Mouse (Mus musculus) forebrain, embryonic 11.5 days (tissue): ENCODE results near the gene Shroom2. TPM values are rescaled to one million over a fixed set of nuclear protein-coding genes. Genes with fewer than 3 reads are reported as not detected.

Experiments
- ATAC-seq: fragments of 200-750 bp; cut with Nextera tagmentation; replicated peaks from 2 replicates; pipeline ENCODE4 v1.8.0; 2017; ENCODE audit warnings: moderate TSS enrichment; ENCODE audit not compliant: low FRiP score
- DNase-seq: peaks from one replicate; pipeline ENCODE4 v3.0.0-alpha.2; 2017; ENCODE audit warnings: low spot score
- H3K27ac ChIP-seq: fragments of 300-500 bp; sonication (generic); 2 replicates; pipeline ENCODE4 v1.5.1; 2014; ENCODE audit warnings: low read depth, low read length
- H3K27me3 ChIP-seq: fragments of 300-500 bp; sonication (generic); 2 replicates; pipeline ENCODE4 v1.6.1; 2014; ENCODE audit warnings: mild to moderate bottlenecking, low read length, mixed read lengths; ENCODE audit not compliant: control insufficient read depth, insufficient read depth
- H3K36me3 ChIP-seq: fragments of 300-500 bp; sonication (generic); 2 replicates; pipeline ENCODE4 v1.6.1; 2014; ENCODE audit warnings: mild to moderate bottlenecking, low read length, moderate library complexity, mixed read lengths; ENCODE audit not compliant: control insufficient read depth, insufficient read depth
- H3K4me1 ChIP-seq: fragments of 300-500 bp; sonication (generic); replicated peaks from 2 replicates; pipeline ENCODE4 v1.6.1; 2014; ENCODE audit warnings: low read length, mixed read lengths; ENCODE audit not compliant: control insufficient read depth, insufficient read depth
- H3K4me2 ChIP-seq: fragments of 300-500 bp; sonication (generic); 2 replicates; pipeline ENCODE4 v1.6.1; 2014; ENCODE audit warnings: low read depth, mild to moderate bottlenecking, low read length, moderate library complexity, mixed read lengths; ENCODE audit not compliant: severe bottlenecking
- H3K4me3 ChIP-seq: fragments of 300-500 bp; sonication (generic); 2 replicates; pipeline ENCODE4 v1.5.1; 2014; ENCODE audit warnings: low read depth, low read length
- H3K9ac ChIP-seq: fragments of 300-500 bp; sonication (generic); 2 replicates; pipeline ENCODE4 v1.6.1; 2014; ENCODE audit warnings: low read length
- H3K9me3 ChIP-seq: fragments of 300-500 bp; sonication (generic); 2 replicates; pipeline ENCODE4 v1.6.1; 2016; ENCODE audit warnings: low read length, mixed read lengths; ENCODE audit not compliant: control insufficient read depth
- WGBS: fragments of 180-500 bp; shearing (Covaris S2); extraction: QIAGEN DNeasy Blood & Tissue Kit; methylation state at CpG from one replicate; pipeline ENCODE4 v1.1.7; 2014; 5-methylcytosine and 5-hydroxymethylcytosine counted together
- polyA plus RNA-seq: library from polyadenylated mRNA; unstranded; fragments of >200 nt; fragmentation: Nextera tagmentation; extraction: Ambion mirVana; gene quantifications from 2 replicates; pipeline ENCODE4 v1.2.1, GENCODE M21; 2014

Gene Shroom2
- polyA plus RNA-seq, 1 experiment from 2014 or later, result 12.3 TPM

DNA sequence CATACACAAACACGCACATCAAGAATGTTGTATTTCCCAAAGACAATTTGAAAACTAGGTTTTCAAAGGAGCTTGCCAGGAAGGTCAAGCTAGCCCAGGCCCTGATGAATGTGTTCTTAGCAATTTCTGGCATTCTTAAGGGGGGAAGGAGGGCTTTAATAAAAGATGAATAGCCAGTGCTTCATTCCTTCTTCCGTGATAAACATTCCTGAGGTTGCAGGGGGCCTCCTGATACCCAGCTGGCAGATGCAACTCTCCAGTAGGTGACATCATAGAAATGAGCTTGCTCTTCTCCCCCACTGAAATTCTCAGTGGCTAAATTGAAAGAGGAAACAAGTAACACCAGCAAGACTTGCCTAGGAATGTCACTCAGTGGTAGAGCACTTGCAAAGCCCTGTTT lies 5.1 kb downstream of the Shroom2 start:
- Histone ChIP-seq H3K9me3 (no peaks in the 10 kb centered on the region), H3K9ac (no peak overlapping the region), H3K4me2 (no peak overlapping the region), H3K4me1 (no peaks in the 10 kb centered on the region), H3K27me3 (peaks cover 4% of the 10 kb centered on the region), H3K4me3 (no peak overlapping the region), H3K36me3 (no peaks in the 10 kb centered on the region), H3K27ac (no peak overlapping the region)
- no peak for DNase-seq
- ATAC-seq, result no peak
- 39% methylated on average over 2 of the region's 2 CpGs for WGBS

DNA sequence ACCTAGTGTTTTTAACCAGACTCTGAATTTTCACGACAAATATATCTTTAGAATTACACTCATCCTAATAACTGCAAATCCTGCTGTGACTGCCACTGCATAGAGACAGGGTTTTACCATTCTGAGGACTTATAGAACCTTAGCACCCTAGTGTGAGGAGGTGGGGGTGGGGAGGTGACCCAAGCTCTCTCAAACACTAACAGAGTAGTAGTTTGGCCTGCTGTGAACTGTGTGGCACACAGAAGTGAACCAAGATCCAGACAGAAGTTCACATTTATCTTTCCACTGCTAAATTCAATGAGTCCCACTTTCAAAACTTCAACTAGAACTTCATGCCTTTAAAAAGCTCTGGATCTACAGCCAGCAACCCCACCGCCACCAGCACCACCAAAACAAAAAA lies 6.4 kb downstream of the Shroom2 start:
- no peaks in the 10 kb centered on the region; the same call in 1 of the 2 replicates for H3K27me3 ChIP-seq
- 58% methylated on average over 2 of the region's 2 CpGs for WGBS
- H3K9ac ChIP-seq, result no peak overlapping the region
- H3K4me3 ChIP-seq, result no peak overlapping the region
- ATAC-seq, result no peak
- no peak overlapping the region for H3K27ac ChIP-seq
- DNase-seq, result no peak
- H3K9me3 ChIP-seq, result no peaks in the 10 kb centered on the region
- no peak overlapping the region for H3K4me2 ChIP-seq
- H3K4me1 ChIP-seq, result no peaks in the 10 kb centered on the region
- no peaks in the 10 kb centered on the region for H3K36me3 ChIP-seq

DNA sequence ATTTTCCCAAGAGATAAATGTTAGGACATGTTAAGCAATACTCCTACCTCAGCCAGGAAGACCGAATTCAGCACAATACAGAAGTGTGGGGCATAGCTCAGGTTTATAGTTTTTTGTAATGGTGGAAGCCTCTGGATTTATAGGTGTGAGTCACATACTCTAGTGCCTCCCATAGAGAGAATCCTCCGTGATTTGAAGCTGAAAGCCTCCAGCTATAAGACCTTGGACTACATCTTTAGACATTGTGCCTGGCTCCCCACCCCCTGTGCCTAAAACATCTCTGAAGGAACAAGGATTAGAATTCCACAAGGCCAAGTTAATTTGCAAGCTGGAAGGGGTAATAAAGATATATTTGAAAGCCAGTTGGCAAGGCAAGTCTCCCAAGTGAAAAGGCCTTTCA lies 6.8 kb downstream of the Shroom2 start:
- ATAC-seq (no peak), DNase-seq (no peak)
- Histone ChIP-seq H3K4me1 (no peaks in the 10 kb centered on the region), H3K4me2 (no peak overlapping the region), H3K27ac (no peak overlapping the region), H3K4me3 (no peak overlapping the region), H3K9me3 (no peaks in the 10 kb centered on the region), H3K27me3 (no peaks in the 10 kb centered on the region), H3K36me3 (no peaks in the 10 kb centered on the region), H3K9ac (no peak overlapping the region)
- 43% methylated on average over 2 of the region's 2 CpGs for WGBS

DNA sequence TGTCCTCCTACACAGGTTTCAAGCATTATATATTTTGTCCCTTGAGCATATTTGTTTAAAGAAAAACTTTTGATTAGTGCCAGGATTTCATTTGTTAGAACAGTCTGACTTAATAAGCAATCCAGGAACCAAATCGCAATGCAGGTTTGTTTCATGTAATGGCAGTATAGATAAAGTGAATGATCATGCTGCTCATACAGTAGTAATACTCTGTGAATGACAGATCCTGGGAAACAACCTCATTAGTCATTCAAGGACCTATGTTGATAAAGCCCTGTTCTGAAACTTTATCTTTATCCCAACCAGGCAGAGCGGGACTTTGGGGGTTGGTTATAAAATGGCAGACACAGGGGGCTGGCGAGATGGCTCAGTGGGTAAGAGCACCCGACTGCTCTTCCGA lies 13.0 kb downstream of the Shroom2 start:
- DNase-seq (no peak), ATAC-seq (no peak)
- no peak overlapping the region for H3K4me3 ChIP-seq
- no peaks in the 10 kb centered on the region for H3K27me3 ChIP-seq
- H3K4me1 ChIP-seq, result no peaks in the 10 kb centered on the region
- WGBS, result 91% methylated on average over 5 of the region's 5 CpGs
- H3K36me3 ChIP-seq, result no peaks in the 10 kb centered on the region
- H3K9me3 ChIP-seq, result no peaks in the 10 kb centered on the region
- no peak overlapping the region for H3K9ac ChIP-seq
- no peak overlapping the region for H3K4me2 ChIP-seq
- H3K27ac ChIP-seq, result no peak overlapping the region

DNA sequence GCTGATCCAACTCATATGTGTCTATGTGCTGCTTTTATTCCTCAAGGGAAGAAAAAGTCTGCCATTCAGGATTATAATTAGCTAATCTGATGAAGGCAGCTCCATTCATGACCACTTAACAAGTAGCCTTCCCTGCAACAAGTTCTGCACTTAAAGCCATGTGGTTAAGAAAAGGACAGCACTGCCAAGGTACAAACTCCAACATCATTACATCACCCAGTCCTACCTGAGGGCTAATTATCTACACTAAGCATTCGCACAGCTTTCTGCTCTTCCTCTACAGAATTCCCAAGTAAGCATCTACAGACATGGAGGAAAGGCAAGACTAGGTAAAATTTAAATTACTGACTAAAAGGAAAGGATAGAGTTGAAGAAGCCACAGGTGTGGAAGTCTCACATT lies 13.4 kb downstream of the Shroom2 start:
- H3K36me3 ChIP-seq, result no peaks in the 10 kb centered on the region
- 90% methylated on average over 1 of the region's 1 CpGs for WGBS
- no peak overlapping the region for H3K27ac ChIP-seq
- H3K9ac ChIP-seq, result no peak overlapping the region
- H3K4me3 ChIP-seq, result no peak overlapping the region
- no peak for ATAC-seq
- no peaks in the 10 kb centered on the region for H3K27me3 ChIP-seq
- no peaks in the 10 kb centered on the region for H3K4me1 ChIP-seq
- H3K9me3 ChIP-seq, result no peaks in the 10 kb centered on the region
- no peak overlapping the region for H3K4me2 ChIP-seq
- no peak for DNase-seq

DNA sequence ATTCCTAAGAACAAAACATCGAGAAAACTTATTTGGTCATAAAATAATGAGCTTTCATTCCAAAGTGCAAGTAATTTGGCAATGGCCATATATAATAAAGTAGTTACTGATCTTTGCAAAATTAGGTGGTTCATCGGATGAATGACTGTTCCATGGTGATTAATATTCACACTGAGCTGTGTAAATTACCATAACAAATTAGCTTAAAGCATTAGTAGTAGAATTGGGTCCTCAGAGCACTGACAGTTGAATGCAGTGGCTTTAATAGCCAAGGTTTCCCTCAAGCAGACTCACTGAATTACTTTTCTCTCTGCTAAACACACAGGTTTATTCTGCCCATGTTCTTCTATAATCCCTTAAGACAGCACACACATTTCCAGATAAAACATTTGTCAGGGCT lies 23.3 kb downstream of the Shroom2 start:
- 46% methylated on average over 2 of the region's 2 CpGs for WGBS
- peaks cover 9% of the 10 kb centered on the region; the same call in 1 of the 2 replicates for H3K27me3 ChIP-seq
- H3K4me1 ChIP-seq, result no peaks in the 10 kb centered on the region
- H3K27ac ChIP-seq, result peak overlapping the region; percentile 41; the same call in 1 of the 2 replicates
- no peak overlapping the region for H3K4me3 ChIP-seq
- peak; percentile 73 for ATAC-seq
- H3K36me3 ChIP-seq, result no peaks in the 10 kb centered on the region
- H3K4me2 ChIP-seq, result no peak overlapping the region
- no peaks in the 10 kb centered on the region for H3K9me3 ChIP-seq
- no peak for DNase-seq
- no peak overlapping the region for H3K9ac ChIP-seq

DNA sequence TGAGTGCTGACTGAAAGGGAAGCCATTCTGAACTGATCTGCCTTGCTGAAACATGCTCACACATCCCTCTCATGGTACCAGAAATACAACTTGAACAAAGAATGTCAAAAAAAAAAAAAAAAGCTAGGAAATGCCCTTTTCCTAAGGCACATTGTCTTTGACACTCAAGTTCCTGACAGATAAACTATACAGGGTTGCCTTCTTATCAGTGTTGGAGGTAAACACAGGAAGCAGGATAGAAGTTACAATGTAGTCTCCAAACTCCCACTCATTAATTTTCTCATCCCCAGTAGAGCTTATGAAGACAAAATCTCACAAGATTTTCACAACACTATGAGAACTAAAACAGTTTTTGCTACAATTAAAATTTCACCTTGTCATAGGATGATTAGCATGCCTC lies 25.6 kb downstream of the Shroom2 start:
- Histone ChIP-seq H3K27me3 (peaks cover 19% of the 10 kb centered on the region; the same call in 1 of the 2 replicates), H3K4me2 (no peak overlapping the region), H3K27ac (no peak overlapping the region), H3K9me3 (no peaks in the 10 kb centered on the region), H3K9ac (no peak overlapping the region), H3K4me3 (no peak overlapping the region), H3K4me1 (no peaks in the 10 kb centered on the region), H3K36me3 (no peaks in the 10 kb centered on the region)
- DNase-seq, result no peak
- no peak for ATAC-seq

DNA sequence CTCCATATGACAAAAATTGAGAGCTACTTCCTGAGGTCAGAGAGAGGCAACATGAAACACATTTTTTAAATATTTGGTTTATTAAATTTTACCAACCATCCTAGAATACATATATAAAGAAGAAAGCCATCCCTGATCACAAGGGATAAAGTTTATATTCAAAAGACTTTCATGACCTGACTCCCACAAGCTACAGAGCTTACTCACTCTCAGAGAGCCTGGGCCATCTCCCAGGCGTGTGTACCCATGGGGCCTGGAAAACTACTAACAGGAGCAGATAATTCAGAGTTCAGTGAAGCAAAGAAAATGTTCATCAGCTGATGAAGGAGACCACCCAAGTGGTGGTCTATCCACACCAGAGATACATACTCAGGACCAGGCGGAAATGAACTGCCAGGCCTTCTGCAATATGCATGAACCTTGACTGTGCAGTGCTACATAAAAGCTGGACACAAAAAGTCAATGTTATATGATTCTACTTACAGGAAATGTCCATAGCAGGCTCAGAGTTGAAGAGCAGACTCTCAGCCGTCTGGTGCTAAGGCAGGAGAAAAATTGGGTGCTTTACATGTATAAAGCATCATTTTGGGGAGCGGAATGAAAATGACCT lies 30.4 kb downstream of the Shroom2 start:
- no peaks in the 10 kb centered on the region for H3K9me3 ChIP-seq
- no peak overlapping the region for H3K4me3 ChIP-seq
- H3K27ac ChIP-seq, result no peak overlapping the region
- WGBS, result 72% methylated on average over 4 of the region's 4 CpGs
- no peaks in the 10 kb centered on the region for H3K36me3 ChIP-seq
- DNase-seq (no peak), ATAC-seq (no peak)
- H3K9ac ChIP-seq, result no peak overlapping the region
- no peak overlapping the region for H3K4me2 ChIP-seq
- H3K27me3 ChIP-seq, result peaks cover 19% of the 10 kb centered on the region; the same call in 1 of the 2 replicates
- H3K4me1 ChIP-seq, result no peaks in the 10 kb centered on the region

DNA sequence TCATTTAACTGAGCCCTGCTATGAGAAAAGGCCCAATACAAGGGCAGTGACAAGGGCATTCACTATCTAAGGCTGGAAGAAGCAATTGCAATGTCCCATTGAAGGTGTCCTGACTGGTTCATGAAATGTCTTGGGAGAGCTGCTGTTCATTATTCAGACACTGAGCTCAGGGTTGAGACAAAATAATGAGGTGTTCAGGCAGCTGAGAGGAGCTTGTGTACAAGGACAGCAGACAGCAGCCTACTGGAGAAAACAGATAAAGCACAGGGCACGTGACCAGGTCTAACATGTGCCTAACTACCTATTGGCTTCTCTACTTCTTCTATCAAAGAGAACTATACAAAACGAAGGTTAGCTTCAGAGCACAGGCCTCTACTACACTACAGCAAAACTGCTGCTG lies 31.1 kb downstream of the Shroom2 start:
- Histone ChIP-seq H3K27ac (no peak overlapping the region), H3K9me3 (no peaks in the 10 kb centered on the region), H3K4me3 (no peak overlapping the region), H3K4me1 (no peaks in the 10 kb centered on the region), H3K36me3 (no peaks in the 10 kb centered on the region), H3K4me2 (no peak overlapping the region), H3K27me3 (peaks cover 19% of the 10 kb centered on the region; the same call in 1 of the 2 replicates), H3K9ac (no peak overlapping the region)
- WGBS, result 69% methylated on average over 2 of the region's 2 CpGs
- DNase-seq (no peak), ATAC-seq (no peak)
